Mouse (Mus musculus) myocyte (in vitro differentiated cells): ENCODE results near the gene Col9a2. TPM values are rescaled to one million over a fixed set of nuclear protein-coding genes. Genes with fewer than 3 reads are reported as not detected.

Experiments used
- H3K27me3 ChIP-seq: one replicate; pipeline ENCODE4 v1.6.1; 2011; ENCODE audit not compliant: control insufficient read depth, insufficient read depth, insufficient read length
- H3K36me3 ChIP-seq: one replicate; pipeline ENCODE4 v1.6.1; 2011; ENCODE audit not compliant: control insufficient read depth, insufficient read depth
- H3K4me2 ChIP-seq: one replicate; pipeline ENCODE4 v1.6.1; 2011; ENCODE audit warnings: low read depth, control low read depth
- H3K4me3 ChIP-seq: one replicate; pipeline ENCODE4 v1.5.1; 2011; ENCODE audit warnings: mild to moderate bottlenecking, control low read depth, moderate library complexity
- H3K79me2 ChIP-seq: one replicate; pipeline ENCODE4 v1.6.1; 2011; ENCODE audit not compliant: control insufficient read depth, insufficient read depth
- H3ac ChIP-seq: one replicate; pipeline ENCODE4 v1.6.1; 2011; ENCODE audit not compliant: control insufficient read depth, insufficient read length
- CEBPB ChIP-seq: IDR thresholded peaks from 2 replicates; pipeline ENCODE4 v1.6.1; 2011; ENCODE audit warnings: mild to moderate bottlenecking, moderate library complexity; ENCODE audit not compliant: poor library complexity, insufficient read depth, severe bottlenecking
- E2F4 ChIP-seq: IDR thresholded peaks from one replicate; pipeline ENCODE4 v1.6.1; 2011; ENCODE audit warnings: mild to moderate bottlenecking, control low read depth, moderate library complexity; ENCODE audit not compliant: insufficient read depth
- MAX ChIP-seq: IDR thresholded peaks from one replicate; pipeline ENCODE4 v1.6.1; 2011; ENCODE audit warnings: low read depth, mild to moderate bottlenecking, control low read depth
- MYOD1 ChIP-seq, 3 experiments: IDR thresholded peaks; one replicate each; pipeline ENCODE4 v1.6.1; 2011; ENCODE audit warnings: control low read depth in 2 of 3, low read depth in 2 of 3, mild to moderate bottlenecking in 2 of 3, moderate library complexity in 1 of 3; ENCODE audit not compliant: insufficient read length in 2 of 3, control insufficient read depth in 1 of 3
- MYOG ChIP-seq, 3 experiments: IDR thresholded peaks; one replicate each; pipeline ENCODE4 v1.6.1; 2011; ENCODE audit warnings: control low read depth in 2 of 3, low read depth in 2 of 3, mild to moderate bottlenecking in 2 of 3; ENCODE audit not compliant: insufficient read length in 2 of 3, control insufficient read depth in 1 of 3, insufficient read depth in 1 of 3
- POLR2A ChIP-seq: IDR thresholded peaks from one replicate; pipeline ENCODE4 v1.6.1; 2011; ENCODE audit warnings: low read depth, mild to moderate bottlenecking, control low read depth, moderate library complexity; ENCODE audit not compliant: insufficient read length
- POLR2AphosphoS2 ChIP-seq: IDR thresholded peaks from one replicate; pipeline ENCODE4 v1.6.1; 2011; ENCODE audit warnings: low read depth, control low read depth; ENCODE audit not compliant: insufficient read length
- REST ChIP-seq: IDR thresholded peaks from one replicate; pipeline ENCODE4 v1.6.1; 2011; ENCODE audit warnings: mild to moderate bottlenecking, control low read depth, moderate library complexity; ENCODE audit not compliant: insufficient read depth, insufficient read length
- SRF ChIP-seq: IDR thresholded peaks from one replicate; pipeline ENCODE4 v1.6.1; 2011; ENCODE audit warnings: low read depth; ENCODE audit not compliant: control insufficient read depth, insufficient read length
- TCF12 ChIP-seq: IDR thresholded peaks from one replicate; pipeline ENCODE4 v1.6.1; 2011; ENCODE audit warnings: mild to moderate bottlenecking, control low read depth; ENCODE audit not compliant: poor library complexity, insufficient read depth, severe bottlenecking
- TCF3 ChIP-seq: IDR thresholded peaks from one replicate; pipeline ENCODE4 v1.6.1; 2011; ENCODE audit warnings: low read depth, control low read depth; ENCODE audit not compliant: insufficient read length
- USF1 ChIP-seq: IDR thresholded peaks from one replicate; pipeline ENCODE4 v1.6.1; 2011; ENCODE audit warnings: low read depth, mild to moderate bottlenecking, control low read depth, moderate library complexity
- polyA plus RNA-seq: library from polyadenylated mRNA; unstranded; fragments of >200 nt; fragmentation: generic; extraction: Trizol; gene quantifications from one replicate; pipeline ENCODE4 v1.2.1, GENCODE M21; 2012; ENCODE audit warnings: missing spikeins

The Col9a2 gene
- polyA plus RNA-seq, 1 experiment, result not detected

DNA sequence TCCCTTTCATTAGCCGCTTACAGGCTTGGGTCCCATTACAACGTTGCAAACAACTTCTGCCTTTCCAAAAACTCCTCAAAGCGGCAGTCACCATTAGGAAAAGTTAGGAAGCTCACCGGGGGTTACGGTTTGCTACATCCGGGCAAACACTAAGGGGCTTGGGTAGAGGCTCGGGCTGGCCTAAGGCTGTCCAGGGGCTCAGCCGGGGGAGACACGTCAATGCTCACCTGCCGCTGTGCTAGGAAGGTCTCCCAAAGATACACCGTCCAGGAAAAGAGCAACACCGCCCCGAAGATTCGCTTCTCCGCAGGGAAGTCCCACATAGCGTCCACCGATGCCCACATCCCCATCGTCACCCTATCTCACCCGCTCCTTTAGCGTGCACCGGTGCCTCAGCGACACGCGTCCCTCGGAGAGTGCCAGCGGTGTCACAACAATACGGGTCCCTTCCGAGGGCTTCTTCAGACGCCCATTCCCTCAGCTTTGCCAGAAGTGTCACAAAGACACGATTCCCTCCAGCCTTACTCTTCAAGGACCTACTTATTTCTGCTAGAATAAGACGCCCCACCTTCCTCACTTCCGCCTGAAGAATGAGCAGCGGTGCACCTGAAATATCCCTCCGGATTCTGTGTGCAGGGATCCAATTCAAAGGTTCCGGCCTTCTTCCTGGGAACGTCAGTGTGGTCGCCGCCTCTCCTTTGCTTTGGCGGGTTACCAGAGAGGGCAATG lies 58.6 kb downstream of the Col9a2 start, which contains the start of gene Zmpste24:
TSS of gene Zmpste24 (minus strand) at position 592 of the 729 bp plus-strand sequence.
- H3K79me2 ChIP-seq, result peaks cover 16% of the 10 kb centered on the region
- peak within 1 kb of the TSS; percentile 31 for H3ac ChIP-seq
- TF ChIP-seq MYOD1 (IDR thresholded peaks at IDR 0.05; ENCODE audit: control insufficient read depth in 1 of 3, insufficient read length in 2 of 3, low read depth in 2 of 3) (peak in 1 of 3 experiments; percentile 1), POLR2AphosphoS2 (peak; percentile 68), MAX (no peak), POLR2A (peak; percentile 65), E2F4 (no peak), USF1 (no peak), MYOG (IDR thresholded peaks at IDR 0.05; ENCODE audit: control insufficient read depth in 1 of 3, insufficient read depth in 1 of 3, insufficient read length in 2 of 3, low read depth in 2 of 3) (peak in 1 of 3 experiments; percentile 4), CEBPB (no peak)
- peak within 1 kb of the TSS; percentile 74 for H3K4me3 ChIP-seq
- peak within 1 kb of the TSS; percentile 85 for H3K4me2 ChIP-seq
- no peaks in the 10 kb centered on the region for H3K27me3 ChIP-seq
- H3K36me3 ChIP-seq, result peaks cover 5% of the 10 kb centered on the region

DNA sequence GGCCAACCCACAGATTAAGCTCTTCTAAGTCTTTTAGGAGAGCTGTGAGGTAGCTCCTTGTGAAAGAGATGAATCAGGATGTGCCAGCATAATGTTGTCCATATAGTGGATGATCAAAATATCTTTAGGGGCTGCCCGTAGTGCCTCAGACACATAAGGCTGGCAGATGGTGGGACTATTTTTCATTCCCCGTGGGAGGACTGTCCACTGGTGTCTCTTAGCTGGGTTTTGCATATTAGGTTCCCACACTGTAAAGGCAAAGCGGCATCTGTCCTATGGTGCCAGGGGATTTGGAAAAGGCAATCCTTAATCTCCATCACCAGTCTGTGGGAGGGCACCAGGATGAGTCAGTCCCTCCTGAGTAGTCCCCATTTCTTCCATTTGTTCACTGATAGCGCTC lies 64.1 kb downstream of the Col9a2 start:
- no peaks in the 10 kb centered on the region for H3K36me3 ChIP-seq
- no peaks in the 10 kb centered on the region for H3K79me2 ChIP-seq
- no peak overlapping the region for H3K4me2 ChIP-seq
- no peak overlapping the region for H3K4me3 ChIP-seq
- H3K27me3 ChIP-seq, result peaks cover 10% of the 10 kb centered on the region
- H3ac ChIP-seq, result no peak overlapping the region
- TF ChIP-seq REST, result no peak
- TF ChIP-seq USF1, result no peak
- no peak for TF ChIP-seq SRF
- TF ChIP-seq TCF12, result no peak
- TF ChIP-seq CEBPB, result no peak
- TF ChIP-seq MAX, result no peak
- TF ChIP-seq POLR2A, result no peak
- TF ChIP-seq E2F4, result no peak
- TF ChIP-seq MYOD1 (IDR thresholded peaks at IDR 0.05; ENCODE audit: control insufficient read depth in 1 of 3, insufficient read length in 2 of 3, low read depth in 2 of 3), result no peak
- TF ChIP-seq POLR2AphosphoS2, result no peak
- no peak for TF ChIP-seq MYOG (IDR thresholded peaks at IDR 0.05; ENCODE audit: control insufficient read depth in 1 of 3, insufficient read depth in 1 of 3, insufficient read length in 2 of 3, low read depth in 2 of 3)
- TF ChIP-seq TCF3, result no peak

Other genes with a start within 250 kb of the Col9a2 start
- gene Nfyc, start 207.8 kb upstream of the Col9a2 start, polyA plus RNA-seq, result 44.3 TPM
- 0.02 TPM for gene Rims3, start 184.6 kb upstream of the Col9a2 start, polyA plus RNA-seq
- gene Exo5, start 114.4 kb upstream of the Col9a2 start, polyA plus RNA-seq, result 6.3 TPM
- gene Zfp69, start 87.7 kb upstream of the Col9a2 start, polyA plus RNA-seq, result 0.61 TPM
- gene Smap2, start 22.1 kb upstream of the Col9a2 start, polyA plus RNA-seq, result 31.3 TPM
- 17.6 TPM for gene Zmpste24, start 58.9 kb downstream of the Col9a2 start, polyA plus RNA-seq
- not detected for gene Tmco2, start 69.8 kb downstream of the Col9a2 start, polyA plus RNA-seq
- 5.2 TPM for gene Rlf, start 175.7 kb downstream of the Col9a2 start, polyA plus RNA-seq